ENCODE assay signal across 21 mouse cellular contexts in the genomic region with DNA sequence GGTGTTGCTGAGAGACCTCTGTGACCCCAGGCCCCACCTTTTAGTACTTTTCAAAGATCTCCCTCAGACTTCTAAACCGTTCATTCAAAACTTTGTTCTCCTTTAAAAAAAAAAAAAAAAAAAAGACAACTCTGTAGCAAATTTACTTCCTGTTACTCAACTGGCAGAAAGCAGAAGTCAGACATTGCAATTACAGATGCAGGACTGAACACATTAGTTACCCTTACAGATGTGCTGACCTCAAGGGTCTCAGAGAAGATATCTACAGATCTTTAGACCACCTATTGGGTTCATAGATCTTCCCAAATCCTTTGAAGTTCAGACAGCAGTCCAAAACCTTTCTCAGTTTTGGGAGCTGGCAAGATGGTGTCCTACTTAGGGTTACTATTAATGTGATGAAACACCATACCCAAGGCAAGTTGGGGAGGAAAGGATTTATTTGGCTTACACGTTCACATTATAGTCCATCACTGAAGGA. TPM values are rescaled to one million over a fixed set of nuclear protein-coding genes. Genes with fewer than 3 reads are reported as not detected.
DNase-seq lines count a peak whose midpoint lies in the region; TF ChIP-seq lines count a peak whose summit lies in the region.
"Had no signal": no experiment of that assay in that cellular context is flagged by ENCODE, and none has a peak within 500 bp of the region (broad histone marks: within the 10 kb centered on the region; RNA-seq: fewer than 3 reads in every experiment).

No protein-coding gene starts in this region.

- peaks cover 5% of the 10 kb centered on the region; the same call in 1 of the 2 replicates for H3K4me1 ChIP-seq in spleen, adult 2 months (ENCODE audit: control insufficient read depth, insufficient read depth, insufficient read length)
- peaks cover 12 to 28% of the 10 kb centered on the region in 2 experiments for H3K4me1 ChIP-seq in MEL (ENCODE audit: control insufficient read depth in 1 of 2, insufficient read depth in 2 of 2, low read length in 2 of 2)
- H3K4me1 ChIP-seq: embryonic facial prominence, embryonic 15.5 days; hindbrain, embryonic 10.5 days; limb, embryonic 12.5 days; neural tube, embryonic 13.5 days had no signal

- no peak for TF ChIP-seq CTCF in spleen, adult 2 months (IDR thresholded peaks at IDR 0.05; ENCODE audit: extremely low read depth, insufficient read depth, insufficient read length, insufficient replicate concordance)
- TF ChIP-seq CTCF in MEL (IDR thresholded peaks at IDR 0.05 in 2 of 3, conservative IDR thresholded peaks at IDR 0.05 in 1 of 3; ENCODE audit: control insufficient read depth in 1 of 3, insufficient read depth in 1 of 3, low read depth in 2 of 3, low read length in 3 of 3, poor library complexity in 1 of 3, severe bottlenecking in 1 of 3) = no peak

- 11% methylated on average over 2 of the region's 2 CpGs for WGBS in spleen, adult 2 months

- peak; percentile 52 to 70; a peak in 3 of 4 replicates for TF ChIP-seq EP300 in MEL (IDR thresholded peaks at IDR 0.05; ENCODE audit: low read depth in 1 of 2, low read length in 2 of 2)

- TF ChIP-seq RAD21 in MEL (IDR thresholded peaks at IDR 0.05; ENCODE audit: low read depth, low read length) = no peak

- H3K27me3 ChIP-seq in spleen, adult 2 months (ENCODE audit: control insufficient read depth, insufficient read depth, low read length) = no peaks in the 10 kb centered on the region
- no peaks in the 10 kb centered on the region for H3K27me3 ChIP-seq in MEL (ENCODE audit: control insufficient read depth in 1 of 2, insufficient read depth in 2 of 2, low read length in 2 of 2)
- H3K27me3 ChIP-seq in splenic B cell, adult 2 months (ENCODE audit: control insufficient read depth, insufficient read depth, low read length, poor library complexity, severe bottlenecking) = no peaks in the 10 kb centered on the region
- H3K27me3 ChIP-seq: embryonic facial prominence, embryonic 15.5 days; limb, embryonic 12.5 days; neural tube, embryonic 13.5 days had no signal

- H3K36me3 ChIP-seq in spleen, adult 2 months (ENCODE audit: control insufficient read depth, insufficient read depth, low read length) = no peaks in the 10 kb centered on the region
- peaks cover 0 to 36% of the 10 kb centered on the region in 2 experiments; a peak in 2 of 4 replicates for H3K36me3 ChIP-seq in MEL (ENCODE audit: control insufficient read depth in 1 of 2, insufficient read depth in 2 of 2, low read length in 2 of 2)
- H3K36me3 ChIP-seq in splenic B cell, adult 2 months (ENCODE audit: control insufficient read depth, insufficient read depth, low read length, poor library complexity, severe bottlenecking) = no peaks in the 10 kb centered on the region
- H3K36me3 ChIP-seq: embryonic facial prominence, embryonic 15.5 days; forebrain, embryonic 10.5 days; heart, embryonic 10.5 days; hindbrain, embryonic 10.5 days; limb, embryonic 12.5 days; neural tube, embryonic 13.5 days had no signal

- peak overlapping the region; percentile 13; the same call in 1 of the 2 replicates for H3K27ac ChIP-seq in spleen, adult 2 months (ENCODE audit: insufficient read depth, low read length)
- peak overlapping the region; percentile 94 for H3K27ac ChIP-seq in MEL (ENCODE audit: control insufficient read depth, low read depth, low read length)
- H3K27ac ChIP-seq: embryonic facial prominence, embryonic 15.5 days; forebrain, embryonic 10.5 days; heart, embryonic 10.5 days; hindbrain, embryonic 10.5 days; limb, embryonic 12.5 days; neural tube, embryonic 13.5 days had no signal

- H3K4me3 ChIP-seq in spleen, adult 2 months (ENCODE audit: extremely low read depth, insufficient read depth, insufficient read length) = no peak overlapping the region
- peak overlapping the region; percentile 5 to 29 for H3K4me3 ChIP-seq in MEL (ENCODE audit: control insufficient read depth in 1 of 2, insufficient read depth in 1 of 2, low read depth in 2 of 2, low read length in 2 of 2)
- H3K4me3 ChIP-seq: embryonic facial prominence, embryonic 15.5 days; forebrain, embryonic 10.5 days; heart, embryonic 10.5 days; hindbrain, embryonic 10.5 days; limb, embryonic 12.5 days; neural tube, embryonic 13.5 days had no signal

- no peak for TF ChIP-seq POLR2A in spleen, adult 2 months (IDR thresholded peaks at IDR 0.05; ENCODE audit: low read depth, low read length)
- TF ChIP-seq POLR2A in MEL (IDR thresholded peaks at IDR 0.05; ENCODE audit: control insufficient read depth in 1 of 2, insufficient read depth in 1 of 2, low read depth in 1 of 2, low read length in 2 of 2, poor library complexity in 1 of 2) = peak in 1 of 2 experiments; percentile 63; a peak in 2 of 4 replicates

- H3K9me3 ChIP-seq in MEL (replicated peaks; ENCODE audit: insufficient read depth, low read length) = no peaks in the 10 kb centered on the region
- H3K9me3 ChIP-seq: embryonic facial prominence, embryonic 15.5 days; forebrain, embryonic 10.5 days; heart, embryonic 10.5 days; hindbrain, embryonic 10.5 days; limb, embryonic 12.5 days; neural tube, embryonic 13.5 days had no signal

- peak overlapping the region; percentile 75 for H3K9ac ChIP-seq in MEL (ENCODE audit: control insufficient read depth, low read depth, low read length, poor library complexity, severe bottlenecking)
- H3K9ac ChIP-seq: embryonic facial prominence, embryonic 15.5 days; limb, embryonic 12.5 days; neural tube, embryonic 13.5 days had no signal

- H3K79me2 ChIP-seq in MEL (ENCODE audit: control insufficient read depth, insufficient read depth, low read length, poor library complexity) = no peaks in the 10 kb centered on the region; the same call in 1 of the 2 replicates

- peak in 1 of 2 experiments; percentile 18 for DNase-seq in spleen, adult 2 months (ENCODE audit: low read depth in 1 of 2, low spot score in 2 of 2)
- DNase-seq in spleen, adult 12 weeks (ENCODE audit: low spot score) = no peak
- peak; percentile 83 for DNase-seq in MEL (ENCODE audit: low read depth, low spot score)
- peak; percentile 12 for DNase-seq in induced T-regulatory cell, adult 2 months (ENCODE audit: low read depth)
- peak; percentile 65 for DNase-seq in splenic B cell, adult 2 months (ENCODE audit: low read depth, low spot score)
- no peak for DNase-seq in embryo, embryonic 9.5 days (ENCODE audit: extremely low spot score)
- DNase-seq in frontal cortex, postnatal 36 days (ENCODE audit: low spot score in 2 of 2) = no peak
- DNase-seq: adrenal gland, postnatal 14 days; cerebellum, adult 9-10 months; gastrocnemius, postnatal 14 days; kidney, adult 9 months; kidney, postnatal 4 days; lung, adult 18-20 months; right cerebral cortex, postnatal 25 days; thymus, postnatal 25 days had no signal

TF ChIP-seq in MEL, 35 proteins besides CTCF, POLR2A, EP300 and RAD21 (continues in another document):
- TF ChIP-seq TAL1 (IDR thresholded peaks at IDR 0.05; ENCODE audit: low read length) (no peak), NELFE (IDR thresholded peaks at IDR 0.05; ENCODE audit: low read depth, low read length) (0 out of 2 replicates have a peak, but pooled peaks have one; percentile 24), MYC (IDR thresholded peaks at IDR 0.05; ENCODE audit: low read depth, low read length) (peak; percentile 78), MAFK (IDR thresholded peaks at IDR 0.05; ENCODE audit: borderline replicate concordance, low read depth, low read length) (no peak), ELF1 (IDR thresholded peaks at IDR 0.05; ENCODE audit: low read depth, low read length) (peak; percentile 71; the same call in 1 of the 2 replicates), SMC3 (IDR thresholded peaks at IDR 0.05; ENCODE audit: low read depth, low read length) (no peak), HCFC1 (IDR thresholded peaks at IDR 0.05; ENCODE audit: low read depth, low read length) (peak; percentile 66), USF2 (IDR thresholded peaks at IDR 0.05; ENCODE audit: borderline replicate concordance in 1 of 2, insufficient read depth in 1 of 2, low read depth in 1 of 2, low read length in 2 of 2) (no peak), USF1 (IDR thresholded peaks at IDR 0.05; ENCODE audit: low read depth, low read length) (no peak), ZC3H11A (IDR thresholded peaks at IDR 0.05; ENCODE audit: low read depth, low read length) (no peak), UBTF (IDR thresholded peaks at IDR 0.05; ENCODE audit: borderline replicate concordance, insufficient read depth, low read depth, low read length) (no peak), JUND (IDR thresholded peaks at IDR 0.05; ENCODE audit: low read depth, low read length) (no peak), CHD2 (IDR thresholded peaks at IDR 0.05; ENCODE audit: low read length) (no peak), GABPA (IDR thresholded peaks at IDR 0.05; ENCODE audit: low read depth, low read length) (no peak), ZMIZ1 (IDR thresholded peaks at IDR 0.05; ENCODE audit: low read depth, low read length) (0 out of 2 replicates have a peak, but pooled peaks have one; percentile 51), ZNF384 (IDR thresholded peaks at IDR 0.05; ENCODE audit: low read depth, low read length) (peak; percentile 99), MXI1 (IDR thresholded peaks at IDR 0.05; ENCODE audit: low read depth, low read length) (no peak), E2F4 (IDR thresholded peaks at IDR 0.05; ENCODE audit: borderline replicate concordance, low read depth, low read length) (no peak), TCF12 (IDR thresholded peaks at IDR 0.05; ENCODE audit: low read depth, low read length) (peak; percentile 52), POLR2AphosphoS2 (IDR thresholded peaks at IDR 0.05; ENCODE audit: low read length) (no peak), NRF1 (IDR thresholded peaks at IDR 0.05; ENCODE audit: insufficient read depth, low read depth, low read length, poor library complexity, severe bottlenecking) (no peak), MYB (IDR thresholded peaks at IDR 0.05; ENCODE audit: low read depth, low read length) (no peak), ZKSCAN1 (IDR thresholded peaks at IDR 0.05; ENCODE audit: low read depth, low read length) (peak; percentile 56; the same call in 1 of the 2 replicates), MEF2A (IDR thresholded peaks at IDR 0.05; ENCODE audit: extremely low read depth, insufficient replicate concordance, low read depth, low read length, poor library complexity, severe bottlenecking) (no peak), TBP (IDR thresholded peaks at IDR 0.05; ENCODE audit: low read depth, low read length) (peak; percentile 66; the same call in 1 of the 2 replicates)

RNA-seq across cellular contexts. Expression of a gene that starts 25.2 kb away (rescaled TPM):
- 8.9 and 11.9 TPM in 2 replicates for polyA plus RNA-seq in spleen, adult 2 months (2012; rRNA removed)
- 42.4 and 46.5 TPM in 2 replicates for total RNA-seq in MEL (2012; rRNA removed)
- 10 to 100 TPM in 1 of 2 experiments, not detected in 1; 33.7 TPM for polyA plus RNA-seq in MEL (2012; ENCODE audit: insufficient read depth in 1 of 2, insufficient read length in 2 of 2, low read depth in 1 of 2, low replicate concordance in 2 of 2, missing spikeins in 1 of 2)

RNA-seq across cellular contexts. Expression of a gene that starts 42.0 kb away (rescaled TPM):
- 2.0 and 3.4 TPM in 2 replicates for polyA plus RNA-seq in spleen, adult 2 months (2012; rRNA removed)
- 5.3 and 5.7 TPM in 2 replicates for total RNA-seq in MEL (2012; rRNA removed)
- polyA plus RNA-seq in MEL (2012; ENCODE audit: insufficient read depth in 1 of 2, insufficient read length in 2 of 2, low read depth in 1 of 2, low replicate concordance in 2 of 2, missing spikeins in 1 of 2) = 1 to 10 TPM in 1 of 2 experiments, not detected in 1; 8.8 TPM

Comparison
In these comparisons a context has a peak if more than half of its experiments do, and no peak if none do; other contexts are left out.
1. DNase-seq: peak in MEL (single experiment), induced T-regulatory cell, adult 2 months (single experiment) and splenic B cell, adult 2 months (single experiment); none in spleen, adult 12 weeks (single experiment), embryo, embryonic 9.5 days (single experiment) and frontal cortex, postnatal 36 days (0 of 2).